Mouse (Mus musculus): ENCODE data around the gene Nubp2. TPM values are rescaled to one million over a fixed set of nuclear protein-coding genes. Genes with fewer than 3 reads are reported as not detected.

The Nubp2 gene
- total and polyA plus RNA-seq, 3 experiments, result 70.9 to 124 (median 89.1) TPM

GRCm38 (mm10) chr17:24929506-24929905, 43.4 kb upstream of the Nubp2 start:
- Histone ChIP-seq H3K27me3 (replicated peaks) (no peaks in the 10 kb centered on the region), H3K27ac (ENCODE audit: insufficient read depth, low read depth) (no peak overlapping the region), H3K4me3 (replicated peaks in 1 of 3; ENCODE audit: low read depth in 2 of 3, low read length in 2 of 3, poor library complexity in 1 of 3) (no peak overlapping the region), H3K4me2 (ENCODE audit: insufficient read depth, low read depth, poor library complexity, severe bottlenecking) (no peak overlapping the region), H3K9me3 (replicated peaks; ENCODE audit: low read length) (no peaks in the 10 kb centered on the region), H3K36me3 (replicated peaks in 1 of 2; ENCODE audit: control insufficient read depth in 1 of 2, insufficient read depth in 1 of 2, low read length in 1 of 2) (peaks cover 37 to 78% of the 10 kb centered on the region in 2 experiments), H3K4me1 (ENCODE audit: control insufficient read depth in 1 of 2, insufficient read depth in 2 of 2) (peaks cover 5 to 26% of the 10 kb centered on the region in 2 experiments; a peak in 3 of 4 replicates), H3K9ac (ENCODE audit: insufficient read depth, low read depth) (no peak overlapping the region), H3K79me2 (replicated peaks; ENCODE audit: control insufficient read depth, extremely low read depth, insufficient read depth, poor library complexity, severe bottlenecking) (peaks cover 59% of the 10 kb centered on the region)
- TF ChIP-seq MYC (IDR thresholded peaks at IDR 0.05; ENCODE audit: low read depth, low read length) (no peak), UBTF (IDR thresholded peaks at IDR 0.05; ENCODE audit: low read depth, low read length) (no peak), MAX (IDR thresholded peaks at IDR 0.05; ENCODE audit: low read length) (no peak), ELF1 (IDR thresholded peaks at IDR 0.05; ENCODE audit: low read depth, low read length) (no peak), SMC3 (IDR thresholded peaks at IDR 0.05; ENCODE audit: low read depth, low read length) (no peak), PAX5 (IDR thresholded peaks at IDR 0.05; ENCODE audit: low read length) (no peak), JUND (conservative IDR thresholded peaks at IDR 0.05; ENCODE audit: low read depth, low read length) (no peak), USF1 (IDR thresholded peaks at IDR 0.05; ENCODE audit: low read depth, low read length) (no peak), MAZ (IDR thresholded peaks at IDR 0.05; ENCODE audit: low read depth, low read length) (no peak), CHD2 (IDR thresholded peaks at IDR 0.05; ENCODE audit: low read length) (no peak), ZC3H11A (IDR thresholded peaks at IDR 0.05; ENCODE audit: low read depth, low read length) (no peak), SIN3A (IDR thresholded peaks at IDR 0.05; ENCODE audit: low read length) (no peak)
- no peak for DNase-seq (ENCODE audit: extremely low read depth)
- dilution Hi-C loops (cut with MboI; ENCODE audit: extremely low pct_ligation_motif_present, extremely low pct_unique_long_range_greater_than_20kb, low sequenced_read_pairs) (no loop called here), in situ Hi-C loops (cut with MboI; ENCODE audit: low pct_ligation_motif_present, low pct_unique_long_range_greater_than_20kb, low sequenced_read_pairs) (no loop called here)

DNA sequence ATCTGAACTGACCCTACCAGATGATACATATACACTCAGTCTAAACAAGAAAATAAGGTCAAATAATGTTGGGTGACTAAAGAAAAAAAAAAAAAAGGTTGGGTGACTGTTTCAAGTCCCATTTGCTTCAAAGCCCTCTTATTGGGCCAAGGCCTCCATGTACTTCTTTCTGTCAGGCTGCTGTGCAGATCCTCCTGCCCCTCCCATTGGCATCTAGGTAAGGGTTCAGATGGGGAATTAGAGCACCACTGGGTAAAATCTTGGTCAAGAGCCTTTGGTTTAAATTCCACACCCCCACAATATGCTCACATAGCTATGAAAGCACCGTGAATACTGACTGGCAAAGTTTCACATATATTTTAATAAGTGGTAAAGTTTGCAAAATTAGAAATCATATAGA, 37.1 kb upstream of the Nubp2 start:
- TF ChIP-seq MXI1 (IDR thresholded peaks at IDR 0.05; ENCODE audit: low read depth, low read length), result no peak
- TF ChIP-seq MYC (IDR thresholded peaks at IDR 0.05; ENCODE audit: low read depth, low read length), result no peak
- no peak for TF ChIP-seq JUN (IDR thresholded peaks at IDR 0.05; ENCODE audit: insufficient read depth, low read depth, low read length)
- no peak for TF ChIP-seq UBTF (IDR thresholded peaks at IDR 0.05; ENCODE audit: low read depth, low read length)
- TF ChIP-seq ETS1 (conservative IDR thresholded peaks at IDR 0.05; ENCODE audit: low read depth, low read length), result no peak
- TF ChIP-seq IRF4 (IDR thresholded peaks at IDR 0.05; ENCODE audit: low read depth, low read length), result no peak
- TF ChIP-seq NRF1 (IDR thresholded peaks at IDR 0.05; ENCODE audit: low read depth, low read length), result no peak
- TF ChIP-seq MAX (IDR thresholded peaks at IDR 0.05; ENCODE audit: low read length), result no peak
- no peak for TF ChIP-seq MAZ (IDR thresholded peaks at IDR 0.05; ENCODE audit: low read depth, low read length)
- TF ChIP-seq CHD1 (IDR thresholded peaks at IDR 0.05; ENCODE audit: low read depth, low read length), result no peak
- TF ChIP-seq SMC3 (IDR thresholded peaks at IDR 0.05; ENCODE audit: low read depth, low read length), result no peak
- no peak for TF ChIP-seq POLR2A (IDR thresholded peaks at IDR 0.05; ENCODE audit: low read depth, low read length)
- no peak for TF ChIP-seq GABPA (IDR thresholded peaks at IDR 0.05; ENCODE audit: insufficient replicate concordance, low read depth, low read length)
- TF ChIP-seq USF1 (IDR thresholded peaks at IDR 0.05; ENCODE audit: low read depth, low read length), result no peak
- TF ChIP-seq JUND (conservative IDR thresholded peaks at IDR 0.05; ENCODE audit: low read depth, low read length), result no peak
- TF ChIP-seq ZNF384 (IDR thresholded peaks at IDR 0.05; ENCODE audit: low read depth, low read length), result no peak
- no peak for DNase-seq (ENCODE audit: extremely low read depth)
- no peaks in the 10 kb centered on the region for H3K27me3 ChIP-seq (replicated peaks)
- no peak overlapping the region for H3K4me2 ChIP-seq (ENCODE audit: insufficient read depth, low read depth, poor library complexity, severe bottlenecking)
- H3K9ac ChIP-seq (ENCODE audit: insufficient read depth, low read depth), result no peak overlapping the region
- H3K9me3 ChIP-seq (replicated peaks; ENCODE audit: low read length), result no peaks in the 10 kb centered on the region
- in situ Hi-C loops (cut with MboI; ENCODE audit: low pct_ligation_motif_present, low pct_unique_long_range_greater_than_20kb, low sequenced_read_pairs), result no loop called here
- dilution Hi-C loops (cut with MboI; ENCODE audit: extremely low pct_ligation_motif_present, extremely low pct_unique_long_range_greater_than_20kb, low sequenced_read_pairs), result no loop called here
- H3K4me1 ChIP-seq (ENCODE audit: control insufficient read depth in 1 of 2, insufficient read depth in 2 of 2), result no peaks in the 10 kb centered on the region
- H3K27ac ChIP-seq (ENCODE audit: insufficient read depth, low read depth), result no peak overlapping the region
- peaks cover 80 to 94% of the 10 kb centered on the region in 2 experiments for H3K36me3 ChIP-seq (replicated peaks in 1 of 2; ENCODE audit: control insufficient read depth in 1 of 2, insufficient read depth in 1 of 2, low read length in 1 of 2)
- H3K79me2 ChIP-seq (replicated peaks; ENCODE audit: control insufficient read depth, extremely low read depth, insufficient read depth, poor library complexity, severe bottlenecking), result peaks cover 4% of the 10 kb centered on the region
- no peak overlapping the region for H3K4me3 ChIP-seq (replicated peaks in 1 of 3; ENCODE audit: low read depth in 2 of 3, low read length in 2 of 3, poor library complexity in 1 of 3)
